Mouse (Mus musculus) urinary bladder, postnatal 0 days (tissue): ENCODE measurements around the gene Prrt4. TPM values are rescaled to one million over a fixed set of nuclear protein-coding genes. Genes with fewer than 3 reads are reported as not detected.

Experiments
- microRNA-seq: library from miRNA; unstranded; fragments of <30 nt; microRNA quantifications from one replicate; pipeline ENCODE4, GENCODE M21; 2016
- polyA plus RNA-seq: library from polyadenylated mRNA; unstranded; fragments of >200 nt; fragmentation: Nextera tagmentation; extraction: Ambion mirVana; gene quantifications from 2 replicates; pipeline ENCODE4 v1.2.1, GENCODE M21; 2015

Prrt4 gene
- 0.34 and 0.66 TPM in 2 replicates for polyA plus RNA-seq

DNA sequence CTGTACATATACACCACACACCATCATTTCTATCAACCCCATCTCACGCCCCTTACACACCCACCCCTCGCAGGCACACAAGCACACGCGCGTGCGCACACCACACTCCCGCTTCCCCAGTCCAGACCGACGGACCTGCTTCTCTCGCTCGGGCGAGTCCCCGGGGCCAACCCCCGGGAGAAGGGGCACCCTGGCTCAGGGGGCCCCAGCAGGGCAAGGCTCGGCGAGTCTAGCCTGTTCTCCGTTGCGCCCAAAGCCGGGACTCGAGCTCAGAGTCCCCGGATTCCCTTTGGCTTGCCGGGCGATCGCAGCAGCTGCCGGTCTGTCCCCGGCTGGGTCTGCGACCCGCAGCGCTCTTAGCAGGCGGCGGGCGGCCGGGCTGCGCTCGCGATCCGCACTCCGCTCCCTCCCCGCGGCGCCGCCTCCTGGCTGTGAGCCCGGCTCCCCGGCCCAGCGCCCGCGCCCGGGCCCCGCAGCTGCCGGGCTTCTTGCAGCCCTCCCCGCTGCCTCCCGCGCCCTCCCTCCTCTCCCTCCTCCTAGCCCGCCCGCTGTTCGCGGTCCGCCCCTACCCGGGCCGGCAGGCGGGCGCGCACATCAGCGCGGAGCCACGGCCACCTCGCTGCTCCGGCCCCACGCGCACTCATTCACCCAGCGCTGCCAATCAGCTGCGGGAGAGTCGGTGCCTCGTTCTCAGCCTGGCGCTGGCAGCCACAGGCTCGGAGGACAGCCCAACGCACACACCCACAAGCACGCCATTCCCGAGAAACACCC lies at the start of gene Prrt4:
Prrt4 (minus strand) TSS at position 697 of the 771 bp plus-strand sequence.

DNA sequence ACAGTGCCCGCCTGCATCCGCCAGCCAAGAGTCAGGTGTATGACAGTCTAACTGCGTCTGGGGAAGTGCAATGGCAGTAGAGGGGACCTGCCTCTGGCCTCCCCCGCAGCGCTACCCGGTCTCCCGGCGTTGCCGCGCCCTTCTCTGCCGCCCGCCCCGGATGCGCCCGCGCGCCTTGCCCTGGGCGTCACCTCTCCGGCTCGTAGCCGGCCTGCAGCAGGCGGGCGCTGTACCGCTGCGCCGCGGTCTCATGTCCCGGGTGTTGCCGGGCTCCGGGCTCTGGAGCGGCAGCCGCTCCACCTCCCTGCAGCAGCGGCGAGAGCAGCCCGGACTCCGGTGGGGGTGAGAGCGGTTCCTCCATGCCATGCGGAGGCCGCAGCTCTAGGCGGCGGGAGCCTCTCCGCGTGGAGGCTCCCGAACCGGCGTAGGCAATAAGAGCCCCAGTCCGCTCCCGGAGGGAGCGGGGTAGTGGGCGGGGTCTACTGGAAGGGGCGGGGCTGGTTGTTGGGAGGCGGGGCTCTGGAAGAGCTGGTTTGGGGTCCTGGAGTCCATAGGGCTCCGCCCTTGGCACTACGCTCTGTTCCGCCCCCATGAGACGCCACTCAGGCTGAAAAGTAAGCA lies 36.6 kb upstream of the Prrt4 start, which contains the start of gene Impdh1:
Impdh1 (minus strand) TSS at position 484 of the 621 bp plus-strand sequence.

DNA sequence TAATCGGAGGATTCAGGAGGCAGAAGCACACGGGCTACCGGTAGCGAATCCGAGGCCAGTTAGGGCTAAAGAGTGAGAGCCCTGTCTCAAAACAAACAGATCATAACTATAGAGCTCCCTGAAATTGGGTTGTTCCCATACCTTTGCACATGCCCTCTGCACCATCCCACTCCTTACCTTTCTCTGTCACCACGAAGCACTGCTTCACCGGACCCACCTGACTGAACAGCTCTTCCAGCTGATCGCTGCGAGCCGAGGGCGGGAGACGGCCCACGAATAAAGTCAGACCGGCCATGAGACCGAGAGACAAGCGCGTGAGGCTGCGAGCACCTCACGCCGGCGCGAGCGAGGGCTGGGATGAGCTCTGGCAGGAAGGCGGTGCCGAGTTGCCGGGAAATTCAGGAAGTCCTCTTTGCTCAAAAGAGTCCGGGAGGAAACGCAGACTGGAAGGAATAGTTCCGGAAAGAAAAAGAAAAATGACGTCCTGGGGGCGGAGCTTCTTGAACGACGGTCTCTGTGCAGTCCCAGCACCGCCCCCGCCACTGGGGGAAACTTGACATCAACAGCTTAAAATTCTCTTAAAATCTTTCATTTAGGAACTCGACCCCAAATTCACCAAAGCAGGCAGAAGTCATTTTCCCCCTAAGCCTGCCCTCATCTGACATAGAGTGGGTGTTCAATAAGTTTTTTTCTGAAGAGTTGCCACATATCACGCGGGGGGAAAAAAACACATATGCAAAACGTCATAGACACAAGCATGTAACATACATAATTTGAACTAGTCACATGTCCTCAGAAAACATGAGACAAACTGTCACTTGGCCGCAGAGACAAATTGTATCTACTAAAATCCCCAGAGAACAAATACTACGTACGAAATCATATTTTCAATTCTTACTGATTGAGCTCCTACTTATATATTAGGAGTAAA lies 14.8 kb downstream of the Prrt4 start, which contains the start of gene Rbm28:
Rbm28 (minus strand) TSS at position 693 of the 931 bp plus-strand sequence.

Small RNAs within 50 kb of the gene (microRNA-seq; reads per million reads assigned to microRNA genes)
- not detected for gene Gm24303

Other genes with a start within 250 kb of the Prrt4 start
- not detected in 2 replicates for gene Lep, start 119.4 kb downstream of the Prrt4 start, polyA plus RNA-seq
- 16.0 and 20.4 TPM in 2 replicates for gene Rbm28, start 14.6 kb downstream of the Prrt4 start, polyA plus RNA-seq
- gene Impdh1, start 36.8 kb upstream of the Prrt4 start, polyA plus RNA-seq = 28.8 and 33.1 TPM in 2 replicates
- gene Hilpda, start 92.9 kb upstream of the Prrt4 start, polyA plus RNA-seq = 40.2 and 55.8 TPM in 2 replicates
- gene Fam71f2, start 100.0 kb upstream of the Prrt4 start, polyA plus RNA-seq = 0.19 TPM in 1 of 2 replicates, not detected in the other
- gene Fam71f1, start 139.6 kb upstream of the Prrt4 start, polyA plus RNA-seq = not detected in 2 replicates
- gene Calu, start 168.5 kb upstream of the Prrt4 start, polyA plus RNA-seq = 419 and 516 TPM in 2 replicates
- 3.7 and 5.1 TPM in 2 replicates for gene Opn1sw, start 208.9 kb upstream of the Prrt4 start, polyA plus RNA-seq
- gene Ccdc136, start 216.7 kb upstream of the Prrt4 start, polyA plus RNA-seq = 19.2 and 22.0 TPM in 2 replicates